Mouse (Mus musculus) heart, embryonic 14.5 days (tissue): ENCODE measurements at regions not wholly inside any gene's neighbourhood (a gene's known extent, or its start where the extent isn't known, plus 50 kb on each side); places are given as distances from the start of the nearest gene placed in this dataset.
A peak's percentile ranks its signal among the peaks of the same experiment; 100 is the strongest.

Experiments used
- ATAC-seq: fragments of 200-750 bp; cut with Nextera tagmentation; 2 replicates; pipeline ENCODE4 v1.8.0; 2017; ENCODE audit warnings: low read depth, moderate TSS enrichment; ENCODE audit not compliant: insufficient number of reproducible peaks, insufficient read depth, low FRiP score
- H3K27ac ChIP-seq, 2 experiments: fragments of 200-500 bp in 1 of 2; fragments of 300-500 bp in 1 of 2; sonication (generic) in 1 of 2; replicated peaks in 1 of 2; 2 replicates each; pipeline ENCODE4 v1.5.1; 2012 to 2014; ENCODE audit warnings: low read depth in 2 of 2, low read length in 2 of 2, control low read depth in 1 of 2, mild to moderate bottlenecking in 1 of 2, mixed read lengths in 1 of 2; ENCODE audit not compliant: control insufficient read depth in 1 of 2, insufficient read depth in 1 of 2
- H3K27me3 ChIP-seq: fragments of 300-500 bp; sonication (generic); 2 replicates; pipeline ENCODE4 v1.6.1; 2014; ENCODE audit warnings: mild to moderate bottlenecking, low read length, control low read depth; ENCODE audit not compliant: control insufficient read depth, insufficient read depth
- H3K36me3 ChIP-seq: fragments of 300-500 bp; sonication (generic); 2 replicates; pipeline ENCODE4 v1.6.1; 2014; ENCODE audit warnings: mild to moderate bottlenecking, control low read depth, low read length, mixed read lengths; ENCODE audit not compliant: control insufficient read depth, insufficient read depth
- H3K4me1 ChIP-seq, 2 experiments: fragments of 200-500 bp in 1 of 2; fragments of 300-500 bp in 1 of 2; sonication (generic) in 1 of 2; 2 replicates each; pipeline ENCODE4 v1.6.1; 2012 to 2014; ENCODE audit warnings: low read length in 2 of 2, control low read depth in 1 of 2, mixed read lengths in 1 of 2; ENCODE audit not compliant: control insufficient read depth in 2 of 2, insufficient read depth in 2 of 2
- H3K4me2 ChIP-seq: fragments of 300-500 bp; sonication (generic); 2 replicates; pipeline ENCODE4 v1.6.1; 2014; ENCODE audit warnings: mild to moderate bottlenecking, low read length
- H3K4me3 ChIP-seq, 2 experiments: fragments of 200-500 bp in 1 of 2; fragments of 300-500 bp in 1 of 2; sonication (generic) in 1 of 2; 2 replicates each; pipeline ENCODE4 v1.5.1; 2012 to 2014; ENCODE audit warnings: low read length in 2 of 2, mild to moderate bottlenecking in 2 of 2, control low read depth in 1 of 2, low read depth in 1 of 2, moderate library complexity in 1 of 2; ENCODE audit not compliant: control insufficient read depth in 1 of 2, insufficient read depth in 1 of 2
- H3K9ac ChIP-seq: fragments of 300-500 bp; sonication (generic); 2 replicates; pipeline ENCODE4 v1.6.1; 2014; ENCODE audit warnings: mild to moderate bottlenecking, low read length
- H3K9me3 ChIP-seq: fragments of 300-500 bp; sonication (generic); 2 replicates; pipeline ENCODE4 v1.6.1; 2016; ENCODE audit warnings: low read length, control low read depth; ENCODE audit not compliant: control insufficient read depth
- WGBS: fragments of 180-500 bp; shearing (Covaris S2); extraction: QIAGEN DNeasy Blood & Tissue Kit; methylation state at CpG from one replicate; pipeline ENCODE4 v1.1.7; 2014; 5-methylcytosine and 5-hydroxymethylcytosine counted together

DNA sequence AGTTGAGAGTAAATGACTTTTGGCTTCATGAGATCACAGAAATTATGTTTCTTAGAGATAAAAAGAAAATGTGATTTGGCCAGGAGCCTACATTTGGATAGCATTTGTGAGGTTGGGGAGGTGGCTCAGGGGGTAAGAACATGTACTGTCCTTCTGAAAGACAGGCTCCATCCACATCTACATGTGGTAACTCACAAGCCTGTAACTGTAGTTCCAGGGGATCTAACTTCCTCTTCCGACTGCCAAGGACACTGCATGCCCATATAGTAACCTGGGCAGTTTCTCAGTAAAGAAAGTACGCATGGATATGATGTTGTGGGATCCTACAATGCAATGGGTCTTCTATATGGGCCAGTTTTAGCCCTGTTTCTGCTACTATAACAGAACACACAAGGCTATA, 779.4 kb upstream of the Car8 start:
- ATAC-seq, result no peak
- no peak overlapping the region for H3K9ac ChIP-seq
- no peak overlapping the region for H3K27ac ChIP-seq
- no peaks in the 10 kb centered on the region for H3K27me3 ChIP-seq
- no peak overlapping the region for H3K4me3 ChIP-seq
- H3K36me3 ChIP-seq, result no peaks in the 10 kb centered on the region
- H3K9me3 ChIP-seq, result no peaks in the 10 kb centered on the region
- WGBS, result 91% methylated on average over 2 of the region's 2 CpGs
- H3K4me1 ChIP-seq, result peaks cover 21 to 24% of the 10 kb centered on the region in 2 experiments
- no peak overlapping the region for H3K4me2 ChIP-seq

DNA sequence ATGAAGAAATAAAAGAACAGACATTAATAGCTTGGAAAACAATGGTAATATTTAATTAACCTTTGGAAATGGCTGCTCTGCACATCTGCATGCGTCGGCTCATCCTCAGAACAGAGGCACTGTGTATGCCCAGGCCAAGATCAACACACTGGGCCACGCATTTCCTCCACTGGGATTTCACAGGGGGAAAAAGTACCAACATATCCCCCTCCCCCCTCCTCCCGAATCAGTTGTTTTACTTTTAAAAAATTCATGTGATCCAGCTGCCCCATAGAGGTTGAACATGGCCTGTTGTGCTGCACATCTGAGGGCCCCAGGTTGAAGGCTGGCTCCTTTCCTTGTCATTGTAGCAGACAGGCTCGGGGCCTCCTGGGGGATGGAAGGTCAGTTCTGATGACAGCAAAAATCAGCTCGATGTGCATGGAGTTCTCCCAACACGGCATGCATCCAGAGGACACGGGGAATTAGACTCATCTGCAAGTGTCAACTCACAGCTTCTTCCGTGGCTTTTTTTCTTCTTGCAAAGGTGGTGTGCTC, 777.7 kb upstream of the Car8 start:
- Histone ChIP-seq H3K4me2 (no peak overlapping the region), H3K9me3 (no peaks in the 10 kb centered on the region), H3K9ac (no peak overlapping the region; the same call in 1 of the 2 replicates), H3K27ac (peak overlapping the region in 1 of 2 experiments; percentile 85; a peak in 1 of 4 replicates), H3K4me1 (peaks cover 21 to 24% of the 10 kb centered on the region in 2 experiments), H3K36me3 (no peaks in the 10 kb centered on the region), H3K27me3 (no peaks in the 10 kb centered on the region), H3K4me3 (no peak overlapping the region)
- ATAC-seq, result no peak; the same call in 1 of the 2 replicates
- 63% methylated on average over 9 of the region's 9 CpGs for WGBS

DNA sequence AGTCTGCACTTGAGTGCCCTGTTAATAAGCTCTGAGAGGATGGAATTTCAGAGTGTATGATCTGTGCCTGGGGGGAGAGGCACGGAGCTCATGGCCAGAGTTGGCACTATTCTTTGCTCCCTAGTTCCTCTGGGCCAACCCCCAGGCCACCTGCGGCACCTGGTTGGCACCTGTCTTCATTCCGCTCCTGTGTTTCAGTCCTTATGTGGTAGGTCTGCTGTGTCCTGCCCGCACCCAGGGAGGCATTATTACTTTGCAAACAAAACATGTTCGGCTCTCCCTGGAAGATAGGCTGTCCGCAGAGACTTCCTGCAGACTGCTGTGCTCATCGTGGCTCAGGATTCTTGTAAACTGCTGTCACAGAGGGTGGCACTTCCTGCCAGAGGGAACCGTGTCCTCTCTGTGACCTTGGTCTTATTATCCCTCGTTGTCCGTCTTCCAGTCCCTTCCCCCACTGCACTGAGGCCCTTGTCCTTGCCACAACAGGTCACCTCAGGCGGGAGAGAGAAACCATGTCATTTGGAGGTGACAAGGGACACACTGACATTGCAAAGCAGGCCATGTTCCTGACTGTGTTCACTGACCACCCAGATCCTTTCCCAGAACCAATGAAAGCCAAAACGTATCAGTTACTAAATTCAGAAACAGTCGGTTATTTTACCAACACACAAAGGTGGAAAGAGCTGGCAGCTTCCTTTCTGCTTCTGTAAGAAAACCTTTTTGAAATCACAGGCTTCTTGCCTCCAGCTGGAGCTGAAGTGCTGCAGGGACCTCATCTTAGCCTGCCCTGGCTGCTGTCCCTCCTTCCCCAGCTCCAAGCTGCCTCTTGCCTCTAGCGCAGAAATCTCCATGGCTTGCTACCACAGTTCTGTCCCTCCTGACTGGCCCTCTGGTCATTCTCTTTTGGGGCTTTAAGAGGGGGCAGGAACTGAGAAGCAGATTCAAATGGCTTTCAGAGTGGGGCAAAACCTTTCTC, 777.0 kb upstream of the Car8 start:
- 16% methylated on average over 14 of the region's 14 CpGs for WGBS
- Histone ChIP-seq H3K4me3 (no peak overlapping the region), H3K27me3 (no peaks in the 10 kb centered on the region), H3K9me3 (no peaks in the 10 kb centered on the region), H3K9ac (peak overlapping the region; percentile 56), H3K4me2 (peak overlapping the region; percentile 2), H3K4me1 (peaks cover 24 to 32% of the 10 kb centered on the region in 2 experiments), H3K27ac (peak overlapping the region; percentile 79 to 85), H3K36me3 (no peaks in the 10 kb centered on the region)
- peak; percentile 65 for ATAC-seq

DNA sequence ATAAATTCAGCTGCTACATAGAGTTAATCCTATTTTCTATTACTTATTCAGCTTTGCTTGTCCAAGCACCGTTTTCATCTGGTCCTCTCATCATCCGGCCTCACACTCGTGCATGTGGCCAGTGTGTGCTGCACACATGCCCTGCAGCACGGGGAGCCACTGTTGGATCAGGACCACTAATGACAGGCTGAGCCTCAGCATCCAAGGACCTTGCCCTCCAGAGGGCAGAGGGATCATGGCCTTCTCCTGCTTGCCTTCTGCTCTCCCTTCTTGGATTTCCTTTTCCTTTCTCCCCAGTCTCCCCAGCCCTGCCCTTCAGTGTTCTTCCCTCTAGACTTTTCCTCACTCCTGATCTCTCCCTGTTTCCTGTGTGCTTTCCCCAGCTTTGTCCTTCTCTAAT, 776.1 kb upstream of the Car8 start:
- H3K27ac ChIP-seq, result peak overlapping the region in 1 of 2 experiments; percentile 85; a peak in 2 of 4 replicates

DNA sequence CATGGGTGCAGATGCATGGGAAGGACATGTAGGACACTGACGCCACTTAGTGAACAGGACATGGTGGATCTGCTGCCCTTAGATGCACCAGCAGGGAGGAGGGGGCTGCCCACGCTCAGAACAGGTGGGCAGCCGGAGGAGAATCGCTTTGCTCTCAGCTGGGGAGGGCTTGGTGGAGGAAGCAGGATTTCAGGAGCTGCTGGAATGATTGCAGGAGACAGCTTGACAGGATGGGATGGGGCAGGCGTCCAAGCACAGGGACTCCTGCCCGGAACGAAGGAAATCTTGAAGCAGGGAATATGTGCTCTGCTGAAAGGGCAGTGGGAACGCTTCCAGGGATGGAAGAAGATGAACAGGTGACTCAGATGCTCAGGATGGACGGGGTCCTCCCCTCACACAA, 773.9 kb upstream of the Car8 start:
- Histone ChIP-seq H3K9me3 (no peaks in the 10 kb centered on the region), H3K4me1 (peaks cover 32 to 41% of the 10 kb centered on the region in 2 experiments), H3K9ac (0 out of 2 replicates have a peak overlapping the region, but pooled peaks have one; percentile 27), H3K4me3 (no peak overlapping the region), H3K4me2 (no peak overlapping the region), H3K27ac (no peak overlapping the region), H3K27me3 (no peaks in the 10 kb centered on the region), H3K36me3 (no peaks in the 10 kb centered on the region)
- 64% methylated on average over 9 of the region's 9 CpGs for WGBS
- no peak for ATAC-seq

More for the DNA sequence above, 776.1 kb upstream of the Car8 start:
- Histone ChIP-seq H3K4me2 (no peak overlapping the region), H3K9ac (no peak overlapping the region), H3K4me3 (no peak overlapping the region), H3K4me1 (peaks cover 26 to 39% of the 10 kb centered on the region in 2 experiments), H3K9me3 (no peaks in the 10 kb centered on the region), H3K36me3 (no peaks in the 10 kb centered on the region), H3K27me3 (no peaks in the 10 kb centered on the region)
- no peak for ATAC-seq
- 78% methylated on average over 4 of the region's 4 CpGs for WGBS

DNA sequence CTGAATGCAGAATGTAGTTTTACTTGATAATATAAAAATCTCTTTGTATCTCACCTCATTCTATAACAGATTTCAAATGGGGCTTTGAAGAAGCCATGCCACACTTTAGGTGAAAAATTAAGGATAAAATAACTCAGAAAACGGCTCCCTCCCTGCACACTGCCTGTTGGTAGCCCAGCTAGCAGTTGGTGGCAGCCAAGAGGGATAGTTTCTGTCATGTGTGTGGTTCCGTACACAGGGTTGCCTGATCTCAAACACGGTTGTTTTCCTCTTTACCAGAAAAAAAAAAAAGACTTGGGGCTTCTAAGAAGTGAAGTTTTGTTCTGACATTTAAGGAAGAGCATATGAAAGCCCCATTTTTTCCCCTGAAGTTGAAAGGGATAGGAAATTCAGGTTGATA, 773.1 kb upstream of the Car8 start:
- Histone ChIP-seq H3K4me2 (no peak overlapping the region), H3K27ac (no peak overlapping the region), H3K36me3 (no peaks in the 10 kb centered on the region), H3K4me3 (no peak overlapping the region), H3K9me3 (no peaks in the 10 kb centered on the region), H3K4me1 (peaks cover 31 to 41% of the 10 kb centered on the region in 2 experiments), H3K27me3 (no peaks in the 10 kb centered on the region), H3K9ac (no peak overlapping the region)
- ATAC-seq, result no peak
- 72% methylated on average over 3 of the region's 3 CpGs for WGBS

DNA sequence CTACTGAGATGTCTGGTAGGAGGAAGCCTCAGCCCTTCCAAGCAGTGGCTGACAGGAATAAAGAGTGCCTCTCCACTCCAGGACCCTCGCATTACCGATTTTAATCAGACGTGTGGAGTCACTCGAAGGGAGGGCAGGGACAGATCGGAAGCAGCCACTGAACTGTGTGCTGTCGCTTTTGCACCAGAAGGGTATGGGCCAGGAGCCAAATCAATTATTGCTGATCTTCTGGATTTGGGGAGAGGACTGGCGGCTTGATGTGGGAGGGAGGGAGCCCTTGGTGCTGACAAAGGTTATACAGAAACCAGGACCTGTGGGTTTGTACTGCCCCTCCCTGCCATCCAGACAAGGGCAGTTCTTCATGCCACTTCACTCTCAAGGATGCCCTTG, 772.3 kb upstream of the Car8 start:
- Histone ChIP-seq H3K27ac (no peak overlapping the region), H3K4me3 (no peak overlapping the region), H3K9me3 (no peaks in the 10 kb centered on the region), H3K4me1 (peaks cover 24 to 34% of the 10 kb centered on the region in 2 experiments), H3K36me3 (no peaks in the 10 kb centered on the region), H3K4me2 (no peak overlapping the region), H3K27me3 (no peaks in the 10 kb centered on the region), H3K9ac (no peak overlapping the region)
- 13% methylated on average over 7 of the region's 7 CpGs for WGBS
- ATAC-seq, result no peak
